Mouse (Mus musculus) C2C12 (cell line): Measurements from ENCODE around the gene A630001G21Rik. TPM values are rescaled to one million over a fixed set of nuclear protein-coding genes. Genes with fewer than 3 reads are reported as not detected.

Source experiments
- H3K27me3 ChIP-seq: one replicate; pipeline ENCODE4 v1.6.1; 2011; ENCODE audit not compliant: control insufficient read depth, insufficient read depth, insufficient read length
- H3K36me3 ChIP-seq: one replicate; pipeline ENCODE4 v1.6.1; 2011; ENCODE audit not compliant: control insufficient read depth, insufficient read depth
- H3K4me3 ChIP-seq: one replicate; pipeline ENCODE4 v1.5.1; 2011; ENCODE audit warnings: mild to moderate bottlenecking, control low read depth; ENCODE audit not compliant: poor library complexity, insufficient read depth, severe bottlenecking
- H3K79me2 ChIP-seq: one replicate; pipeline ENCODE4 v1.6.1; 2011; ENCODE audit not compliant: control insufficient read depth, insufficient read depth
- H3K79me3 ChIP-seq: one replicate; pipeline ENCODE4 v1.6.1; 2011; ENCODE audit warnings: low read depth, control low read depth
- H3ac ChIP-seq: one replicate; pipeline ENCODE3; 2011; ENCODE audit warnings: low read depth; ENCODE audit not compliant: control insufficient read depth, insufficient read length
- CEBPB ChIP-seq: IDR thresholded peaks from one replicate; pipeline ENCODE4 v1.6.1; 2011; ENCODE audit warnings: low read depth, mild to moderate bottlenecking, control low read depth, moderate library complexity
- CTCF ChIP-seq: IDR thresholded peaks from one replicate; pipeline ENCODE4 v1.5.1; 2011; ENCODE audit not compliant: control insufficient read depth, insufficient read depth, insufficient read length
- FOSL1 ChIP-seq: IDR thresholded peaks from one replicate; pipeline ENCODE4 v1.8.0; 2011; ENCODE audit warnings: mild to moderate bottlenecking, low read length; ENCODE audit not compliant: poor library complexity, insufficient read depth, severe bottlenecking
- MAX ChIP-seq: IDR thresholded peaks from one replicate; pipeline ENCODE4 v1.6.1; 2011; ENCODE audit warnings: mild to moderate bottlenecking, control low read depth
- MYOD1 ChIP-seq: IDR thresholded peaks from one replicate; pipeline ENCODE4 v1.6.1; 2011; ENCODE audit warnings: low read depth; ENCODE audit not compliant: control insufficient read depth, insufficient read length
- MYOG ChIP-seq: IDR thresholded peaks from one replicate; pipeline ENCODE4 v1.6.1; 2011; ENCODE audit not compliant: control insufficient read depth, insufficient read length; ENCODE audit errors: extremely low read depth
- USF1 ChIP-seq: IDR thresholded peaks from one replicate; pipeline ENCODE4 v1.6.1; 2011; ENCODE audit warnings: low read depth, mild to moderate bottlenecking, control low read depth, moderate library complexity
- polyA plus RNA-seq: library from polyadenylated mRNA; unstranded; fragments of >200 nt; fragmentation: generic; extraction: Trizol; gene quantifications from one replicate; pipeline ENCODE4 v1.2.1, GENCODE M21; 2012; ENCODE audit warnings: missing spikeins

Gene A630001G21Rik
- polyA plus RNA-seq, 1 experiment, result 0.08 TPM

- H3ac ChIP-seq, result no peak overlapping the region
- no peaks in the 10 kb centered on the region for H3K79me2 ChIP-seq
- no peaks in the 10 kb centered on the region for H3K79me3 ChIP-seq
- TF ChIP-seq MAX (no peak), CEBPB (no peak), USF1 (no peak), CTCF (no peak), MYOD1 (no peak), MYOG (no peak)
- no peaks in the 10 kb centered on the region for H3K36me3 ChIP-seq
- no peaks in the 10 kb centered on the region for H3K27me3 ChIP-seq
- H3K4me3 ChIP-seq, result no peak overlapping the region
These were observed 569 bp upstream of the A630001G21Rik start for GRCm38 (mm10) chr1:85779012-85779411.

- Histone ChIP-seq H3K79me3 (no peaks in the 10 kb centered on the region), H3K36me3 (no peaks in the 10 kb centered on the region)
These were observed 2.3 kb downstream of the A630001G21Rik start for GRCm38 (mm10) chr1:85776154-85776553.

GRCm38 (mm10) chr1:85775136-85775535 lies 3.3 kb downstream of the A630001G21Rik start:
- H3K27me3 ChIP-seq, result no peaks in the 10 kb centered on the region
- TF ChIP-seq CEBPB, result no peak
- no peak for TF ChIP-seq MYOD1
- no peak for TF ChIP-seq MYOG
- TF ChIP-seq MAX, result no peak
- no peak for TF ChIP-seq FOSL1
- TF ChIP-seq USF1, result no peak
- no peak for TF ChIP-seq CTCF
- no peaks in the 10 kb centered on the region for H3K79me2 ChIP-seq
- H3K36me3 ChIP-seq, result no peaks in the 10 kb centered on the region
- no peak overlapping the region for H3ac ChIP-seq
- H3K4me3 ChIP-seq, result no peak overlapping the region
- no peaks in the 10 kb centered on the region for H3K79me3 ChIP-seq

More at GRCm38 (mm10) chr1:85776154-85776553, 2.3 kb downstream of the A630001G21Rik start:
- TF ChIP-seq FOSL1, result no peak
- no peak for TF ChIP-seq MYOD1
- TF ChIP-seq CEBPB, result no peak
- Histone ChIP-seq H3K79me2 (no peaks in the 10 kb centered on the region), H3K4me3 (no peak overlapping the region), H3ac (no peak overlapping the region), H3K27me3 (no peaks in the 10 kb centered on the region)

- H3K79me2 ChIP-seq, result no peaks in the 10 kb centered on the region
- TF ChIP-seq MYOD1 (no peak), USF1 (no peak), CEBPB (no peak), CTCF (no peak), MAX (no peak), FOSL1 (no peak), MYOG (no peak)
- H3K79me3 ChIP-seq, result no peaks in the 10 kb centered on the region
- H3K36me3 ChIP-seq, result no peaks in the 10 kb centered on the region
- no peak overlapping the region for H3K4me3 ChIP-seq
- no peaks in the 10 kb centered on the region for H3K27me3 ChIP-seq
- H3ac ChIP-seq, result no peak overlapping the region
These were observed 6.5 kb downstream of the A630001G21Rik start for GRCm38 (mm10) chr1:85771976-85772375.

- Histone ChIP-seq H3K27me3 (no peaks in the 10 kb centered on the region), H3ac (no peak overlapping the region), H3K36me3 (no peaks in the 10 kb centered on the region), H3K79me2 (no peaks in the 10 kb centered on the region), H3K4me3 (no peak overlapping the region), H3K79me3 (no peaks in the 10 kb centered on the region)
- no peak for TF ChIP-seq CEBPB
- no peak for TF ChIP-seq FOSL1
- no peak for TF ChIP-seq MAX
- TF ChIP-seq CTCF, result no peak
- TF ChIP-seq MYOD1, result no peak
- TF ChIP-seq MYOG, result no peak
- no peak for TF ChIP-seq USF1
These were observed 10.7 kb downstream of the A630001G21Rik start for GRCm38 (mm10) chr1:85767754-85768153.

DNA sequence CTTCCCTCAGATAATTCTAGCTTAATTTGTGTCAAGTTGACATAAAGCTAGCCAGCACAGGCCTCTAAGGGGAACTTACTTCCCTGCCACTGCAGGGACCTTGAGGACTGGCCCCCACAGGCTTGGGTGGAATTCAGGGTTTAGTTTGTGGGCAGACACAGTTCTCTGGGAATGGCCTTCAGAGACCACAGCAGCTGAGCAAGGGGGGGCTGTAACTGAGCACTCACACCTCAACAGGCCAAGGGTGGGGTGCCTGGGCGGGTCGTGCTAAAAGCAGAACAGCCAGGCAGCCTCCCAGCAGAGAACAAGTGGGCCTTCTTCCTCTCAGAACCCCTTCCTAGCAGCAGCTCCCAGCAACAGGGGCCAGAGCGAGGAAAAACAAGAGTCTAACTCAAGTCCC lies 12.3 kb downstream of the A630001G21Rik start:
- Histone ChIP-seq H3K79me2 (no peaks in the 10 kb centered on the region), H3K4me3 (no peak overlapping the region), H3ac (no peak overlapping the region), H3K27me3 (no peaks in the 10 kb centered on the region), H3K36me3 (no peaks in the 10 kb centered on the region), H3K79me3 (no peaks in the 10 kb centered on the region)
- TF ChIP-seq FOSL1, result no peak
- no peak for TF ChIP-seq MYOG
- no peak for TF ChIP-seq MAX
